Mouse (Mus musculus): ENCODE data around the gene Thsd4. TPM values are rescaled to one million over a fixed set of nuclear protein-coding genes. Genes with fewer than 3 reads are reported as not detected.
"Not testable (repeated sequence)": the region's sequence is repeated elsewhere in the genome, so short reads cannot be mapped to it uniquely, and the experiment has no call there.

Gene Thsd4
- polyA plus RNA-seq, 1 experiment from 2014 or later: 31.0 TPM

DNA sequence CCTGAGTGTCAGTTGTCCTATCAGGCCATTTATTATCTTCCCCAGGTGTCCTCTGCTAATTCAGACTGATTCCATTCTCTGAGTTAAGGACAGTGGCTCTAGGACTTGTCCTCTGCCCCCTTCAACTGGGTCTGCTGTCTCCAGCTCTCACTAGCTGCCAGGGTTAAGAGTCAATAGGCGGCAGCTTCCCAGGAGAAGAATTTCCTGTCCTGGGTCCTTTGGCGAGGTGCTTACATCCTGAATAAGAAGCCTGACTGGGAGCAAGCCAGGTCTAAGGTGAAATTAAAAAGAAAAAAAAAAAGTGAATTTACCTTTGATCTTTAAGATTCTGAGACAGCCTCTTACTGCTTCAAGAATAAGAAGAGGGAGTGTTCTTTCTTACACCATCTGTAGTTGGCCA, 582.2 kb downstream of the Thsd4 start:
- peaks cover 17% of the 10 kb centered on the region; the same call in 1 of the 2 replicates for H3K4me1 ChIP-seq

DNA sequence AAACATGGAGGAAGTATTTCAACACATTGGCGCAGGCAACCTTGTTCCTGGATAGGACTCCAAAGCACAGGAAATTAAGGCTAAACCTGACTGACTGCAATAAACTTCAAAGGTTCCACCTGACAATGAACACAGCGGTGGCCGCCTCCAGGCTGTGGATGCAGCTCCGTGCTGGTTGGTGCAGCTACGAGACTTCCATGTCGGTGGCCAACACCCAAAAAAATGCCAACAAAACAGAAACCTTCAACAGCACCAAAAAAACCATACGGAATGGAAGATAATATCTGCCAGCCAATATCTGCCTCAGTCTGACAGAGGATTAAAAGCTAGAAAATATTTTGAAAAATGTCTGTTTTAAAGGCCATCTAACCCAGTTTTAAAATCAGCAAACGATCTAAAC, 583.3 kb downstream of the Thsd4 start:
- no peak for ATAC-seq (replicated peaks; ENCODE audit: low FRiP score)
- H3K4me1 ChIP-seq: peaks cover 14% of the 10 kb centered on the region; the same call in 1 of the 2 replicates
- H3K9ac ChIP-seq: no peak overlapping the region
- H3K4me2 ChIP-seq: no peak overlapping the region
- H3K27ac ChIP-seq: no peak overlapping the region
- H3K4me3 ChIP-seq (replicated peaks): no peak overlapping the region
- H3K36me3 ChIP-seq: no peaks in the 10 kb centered on the region
- no peaks in the 10 kb centered on the region for H3K27me3 ChIP-seq
- H3K9me3 ChIP-seq (replicated peaks): no peaks in the 10 kb centered on the region
- 65% methylated on average over 8 of the region's 8 CpGs for WGBS

More for the DNA sequence above, 582.2 kb downstream of the Thsd4 start:
- ATAC-seq (replicated peaks; ENCODE audit: low FRiP score): no peak
- H3K4me3 ChIP-seq (replicated peaks): no peak overlapping the region
- H3K36me3 ChIP-seq: no peaks in the 10 kb centered on the region
- H3K9ac ChIP-seq: no peak overlapping the region
- no peak overlapping the region for H3K27ac ChIP-seq
- 66% methylated on average over 2 of the region's 2 CpGs for WGBS
- no peaks in the 10 kb centered on the region for H3K9me3 ChIP-seq (replicated peaks)
- H3K27me3 ChIP-seq: no peaks in the 10 kb centered on the region
- H3K4me2 ChIP-seq: no peak overlapping the region

DNA sequence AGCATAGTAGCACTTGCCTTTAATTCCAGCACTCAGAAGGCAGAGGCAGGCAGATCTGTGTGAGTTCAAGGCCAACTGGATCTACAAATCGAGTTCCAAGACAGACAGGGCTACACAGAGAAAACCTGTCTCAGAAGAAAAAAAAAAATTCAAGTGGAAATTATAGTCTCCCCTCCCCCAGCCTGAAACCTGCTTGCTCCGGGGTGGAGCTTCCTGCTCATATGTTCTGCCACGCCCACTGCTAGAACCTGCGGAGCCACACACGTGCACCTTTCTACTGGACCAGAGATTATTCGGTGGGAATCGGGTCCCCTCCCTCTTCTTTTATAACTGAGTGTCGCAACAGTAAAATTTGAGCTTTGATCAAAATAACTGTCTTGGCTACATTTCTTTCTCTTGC, 586.0 kb downstream of the Thsd4 start:
- H3K4me1 ChIP-seq; H3K9ac ChIP-seq; ATAC-seq (replicated peaks; ENCODE audit: low FRiP score); H3K27me3 ChIP-seq; H3K9me3 ChIP-seq (replicated peaks); H3K4me2 ChIP-seq; H3K4me3 ChIP-seq (replicated peaks); H3K27ac ChIP-seq; H3K36me3 ChIP-seq: not testable (repeated sequence)
- WGBS: 82% methylated on average over 8 of the region's 8 CpGs

DNA sequence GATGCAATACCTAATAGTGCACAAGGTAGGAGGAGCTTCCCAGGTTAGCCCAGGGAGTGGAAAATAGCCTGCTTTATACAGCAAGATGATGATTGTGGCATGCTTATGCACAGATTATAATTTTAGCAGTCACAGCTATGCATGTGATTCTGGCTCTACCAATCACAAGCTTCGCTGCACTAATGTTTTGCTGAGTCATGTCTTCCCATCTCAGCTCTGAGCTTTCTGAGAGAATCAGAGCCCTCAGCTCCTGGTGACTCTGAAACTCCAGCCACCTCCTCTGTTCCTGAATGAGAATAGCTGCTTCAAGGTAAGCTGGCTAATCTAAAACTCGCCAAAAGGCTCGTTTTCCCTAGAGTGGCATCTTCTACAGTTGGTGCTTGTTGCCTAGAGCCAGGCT, 591.6 kb downstream of the Thsd4 start:
- H3K4me1 ChIP-seq: no peaks in the 10 kb centered on the region
- peaks cover 17% of the 10 kb centered on the region; the same call in 1 of the 2 replicates for H3K36me3 ChIP-seq
- H3K4me2 ChIP-seq: no peak overlapping the region
- no peak overlapping the region for H3K27ac ChIP-seq
- H3K27me3 ChIP-seq: no peaks in the 10 kb centered on the region
- H3K4me3 ChIP-seq (replicated peaks): no peak overlapping the region
- no peak overlapping the region for H3K9ac ChIP-seq
- ATAC-seq (replicated peaks; ENCODE audit: low FRiP score): no peak
- H3K9me3 ChIP-seq (replicated peaks): no peaks in the 10 kb centered on the region
- WGBS: 84% methylated on average over 3 of the region's 3 CpGs

Other genes with a start within 250 kb of the Thsd4 start
- gene Lrrc49, start 166.1 kb upstream of the Thsd4 start, polyA plus RNA-seq (2015; fragmentation: Nextera tagmentation; extraction: Ambion mirVana): 15.7 and 16.8 TPM in 2 replicates
- 1.6 and 1.7 TPM in 2 replicates for gene Larp6, start 190.9 kb upstream of the Thsd4 start, polyA plus RNA-seq (2015; fragmentation: Nextera tagmentation; extraction: Ambion mirVana)